Mouse (Mus musculus): ENCODE results near the gene Poldip2. TPM values are rescaled to one million over a fixed set of nuclear protein-coding genes. Genes with fewer than 3 reads are reported as not detected.

Gene Poldip2
- 100 to 1,000 TPM; 122 TPM for total RNA-seq (2021)

- peak; percentile 78 to 79 for DNase-seq (ENCODE audit: extremely low spot score in 1 of 2, low spot score in 1 of 2)
Measured at GRCm38 (mm10) chr11:78512025-78512957, at the start of gene Poldip2, which contains the start of gene Tmem199. Gene Poldip2, plus strand, starts transcription at chr11:78512193. Gene Tmem199, minus strand, starts transcription at chr11:78512172.

- DNase-seq (ENCODE audit: extremely low spot score in 1 of 2, low spot score in 1 of 2) = no peak
Measured at GRCm38 (mm10) chr11:78462669-78463068, 49.3 kb upstream of the Poldip2 start.

- no peak for DNase-seq (ENCODE audit: extremely low spot score in 1 of 2, low spot score in 1 of 2)
Measured at GRCm38 (mm10) chr11:78463286-78464036, 48.5 kb upstream of the Poldip2 start.

- no peak for DNase-seq (ENCODE audit: extremely low spot score in 1 of 2, low spot score in 1 of 2)
Measured at GRCm38 (mm10) chr11:78465116-78465515, 46.9 kb upstream of the Poldip2 start.

- DNase-seq (ENCODE audit: extremely low spot score in 1 of 2, low spot score in 1 of 2) = peak; percentile 61 to 69
Measured at GRCm38 (mm10) chr11:78465568-78466180, 46.3 kb upstream of the Poldip2 start, which contains the start of gene Slc46a1. Gene Slc46a1, plus strand, starts transcription at chr11:78465697.

GRCm38 (mm10) chr11:78466242-78466912, 45.6 kb upstream of the Poldip2 start:
- DNase-seq (ENCODE audit: extremely low spot score in 1 of 2, low spot score in 1 of 2) = no peak

- DNase-seq (ENCODE audit: extremely low spot score in 1 of 2, low spot score in 1 of 2) = no peak
Measured at GRCm38 (mm10) chr11:78467515-78467914, 44.5 kb upstream of the Poldip2 start.

GRCm38 (mm10) chr11:78467932-78468331, 44.1 kb upstream of the Poldip2 start:
- DNase-seq (ENCODE audit: extremely low spot score in 1 of 2, low spot score in 1 of 2) = no peak

GRCm38 (mm10) chr11:78471326-78472103, 40.5 kb upstream of the Poldip2 start:
- no peak for DNase-seq (ENCODE audit: extremely low spot score in 1 of 2, low spot score in 1 of 2)

- DNase-seq (ENCODE audit: extremely low spot score in 1 of 2, low spot score in 1 of 2) = no peak
Measured at GRCm38 (mm10) chr11:78475289-78475688, 36.7 kb upstream of the Poldip2 start.

- DNase-seq (ENCODE audit: extremely low spot score in 1 of 2, low spot score in 1 of 2) = no peak
Measured at GRCm38 (mm10) chr11:78483639-78484038, 28.4 kb upstream of the Poldip2 start.

GRCm38 (mm10) chr11:78488168-78488567, 23.8 kb upstream of the Poldip2 start:
- DNase-seq (ENCODE audit: extremely low spot score in 1 of 2, low spot score in 1 of 2) = peak; percentile 58 to 89

GRCm38 (mm10) chr11:78490781-78491241, 21.2 kb upstream of the Poldip2 start:
- peak; percentile 42 for DNase-seq (ENCODE audit: extremely low spot score in 1 of 2, low spot score in 1 of 2)

- DNase-seq (ENCODE audit: extremely low spot score in 1 of 2, low spot score in 1 of 2) = no peak
Measured at GRCm38 (mm10) chr11:78495904-78496303, 16.1 kb upstream of the Poldip2 start.

GRCm38 (mm10) chr11:78497071-78497541, 14.9 kb upstream of the Poldip2 start:
- peak in 1 of 2 experiments; percentile 58 for DNase-seq (ENCODE audit: extremely low spot score in 1 of 2, low spot score in 1 of 2)

GRCm38 (mm10) chr11:78497544-78498522, 14.2 kb upstream of the Poldip2 start, which contains the start of gene Sarm1:
Gene Sarm1, minus strand, starts transcription at chr11:78497754.
- DNase-seq (ENCODE audit: extremely low spot score in 1 of 2, low spot score in 1 of 2) = peak; percentile 88 to 89

- no peak for DNase-seq (ENCODE audit: extremely low spot score in 1 of 2, low spot score in 1 of 2)
Measured at GRCm38 (mm10) chr11:78499004-78499403, 13.0 kb upstream of the Poldip2 start, which contains the start of gene Vtn. Gene Vtn, plus strand, starts transcription at chr11:78499091.

GRCm38 (mm10) chr11:78499543-78499942, 12.4 kb upstream of the Poldip2 start:
- DNase-seq (ENCODE audit: extremely low spot score in 1 of 2, low spot score in 1 of 2) = no peak

Measured in layer of hippocampus, postnatal 25 days (tissue).